Mouse (Mus musculus) cerebellum, adult 11-12 months (tissue): ENCODE results near the gene Rabep2.
"Not testable (repeated sequence)": the region's sequence is repeated elsewhere in the genome, so short reads cannot be mapped to it uniquely, and the experiment has no call there.

Experiments used
- DNase-seq: peaks from one replicate; pipeline ENCODE4 v3.0.0; 2022

Rabep2 gene

DNA sequence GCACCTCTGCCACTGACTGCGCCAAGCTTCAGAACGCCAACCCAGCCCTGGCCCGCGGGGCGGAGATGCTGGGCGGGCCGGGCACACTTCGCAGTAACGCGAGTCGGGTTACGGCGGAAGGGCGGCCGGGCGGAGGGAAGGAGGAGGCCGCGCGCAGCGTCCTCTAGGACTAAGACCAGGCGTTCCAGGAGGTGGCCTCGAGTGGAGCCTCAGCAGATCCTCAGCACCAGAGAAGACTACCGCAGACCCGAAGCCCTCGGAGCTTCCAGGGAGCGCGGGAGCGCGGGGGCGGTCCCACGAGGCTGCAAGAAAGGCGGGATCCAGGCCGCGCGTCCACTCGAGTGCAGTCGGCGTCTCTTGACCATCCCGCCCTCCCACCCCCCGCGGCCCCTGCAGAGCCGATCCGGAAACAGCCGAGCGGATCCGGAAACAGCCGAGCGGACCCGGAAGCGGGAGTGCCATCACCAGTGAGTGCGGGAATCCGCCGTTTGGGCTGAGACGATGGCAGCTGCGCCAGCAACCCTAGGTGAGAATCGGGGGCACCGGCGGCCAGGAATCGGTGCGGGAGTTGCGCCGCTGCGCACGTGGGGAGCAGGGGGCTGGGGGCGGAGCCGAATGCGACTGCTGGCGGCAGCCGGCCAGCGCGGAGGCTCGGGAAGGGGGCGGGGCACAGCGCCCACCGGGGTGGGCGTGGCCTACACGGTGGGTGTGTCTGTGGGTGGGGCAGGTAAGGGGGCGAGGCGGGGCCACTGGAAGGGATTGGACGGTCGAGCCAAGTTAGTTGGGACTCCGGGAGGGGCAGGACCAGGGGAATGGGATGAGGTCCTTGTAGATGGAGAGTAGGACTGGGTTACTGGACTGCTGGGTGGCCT, at the start of gene Rabep2:
Rabep2 (plus strand) TSS at position 129 of the 872 bp plus-strand sequence.
- DNase-seq, result peak; percentile 94

DNA sequence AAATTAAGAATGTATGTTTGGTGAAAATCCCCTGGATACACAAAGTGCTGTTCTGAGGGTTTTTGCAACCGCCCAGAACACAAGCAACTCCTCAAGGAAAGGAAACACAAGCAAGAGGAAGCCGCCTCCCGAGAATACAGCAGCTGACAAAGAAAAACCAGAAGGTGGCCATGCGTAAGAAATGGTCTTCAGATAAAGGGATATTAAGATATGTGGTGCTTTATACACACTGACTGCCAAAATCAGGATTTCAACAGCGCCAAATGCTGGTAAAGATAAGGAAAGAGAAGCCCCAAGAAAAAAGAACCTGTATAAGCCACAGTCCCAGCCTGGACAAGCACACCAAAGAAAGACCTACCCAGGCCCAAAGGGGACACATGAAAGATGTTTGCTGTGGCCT, 45.0 kb upstream of the Rabep2 start:
- no peak for DNase-seq

DNA sequence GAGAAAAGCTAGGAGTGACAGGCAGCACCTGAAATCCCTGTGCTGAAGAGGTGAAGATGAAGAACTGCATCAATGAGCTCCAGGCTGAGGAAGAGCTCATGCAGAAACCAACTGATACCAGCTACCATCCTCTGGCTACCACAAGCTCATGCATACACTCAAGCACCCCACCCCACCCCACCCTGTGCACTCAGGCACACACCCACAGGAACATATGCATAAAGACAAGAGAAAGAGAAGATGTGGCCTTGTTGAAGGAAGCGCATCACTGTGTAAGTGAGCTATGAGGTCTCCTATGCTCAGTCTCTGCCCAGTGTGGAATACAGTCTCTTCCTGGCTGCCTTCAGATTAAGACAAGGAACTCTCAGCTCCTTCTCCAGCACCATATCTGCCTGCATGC, 40.4 kb upstream of the Rabep2 start:
- DNase-seq, result no peak

DNA sequence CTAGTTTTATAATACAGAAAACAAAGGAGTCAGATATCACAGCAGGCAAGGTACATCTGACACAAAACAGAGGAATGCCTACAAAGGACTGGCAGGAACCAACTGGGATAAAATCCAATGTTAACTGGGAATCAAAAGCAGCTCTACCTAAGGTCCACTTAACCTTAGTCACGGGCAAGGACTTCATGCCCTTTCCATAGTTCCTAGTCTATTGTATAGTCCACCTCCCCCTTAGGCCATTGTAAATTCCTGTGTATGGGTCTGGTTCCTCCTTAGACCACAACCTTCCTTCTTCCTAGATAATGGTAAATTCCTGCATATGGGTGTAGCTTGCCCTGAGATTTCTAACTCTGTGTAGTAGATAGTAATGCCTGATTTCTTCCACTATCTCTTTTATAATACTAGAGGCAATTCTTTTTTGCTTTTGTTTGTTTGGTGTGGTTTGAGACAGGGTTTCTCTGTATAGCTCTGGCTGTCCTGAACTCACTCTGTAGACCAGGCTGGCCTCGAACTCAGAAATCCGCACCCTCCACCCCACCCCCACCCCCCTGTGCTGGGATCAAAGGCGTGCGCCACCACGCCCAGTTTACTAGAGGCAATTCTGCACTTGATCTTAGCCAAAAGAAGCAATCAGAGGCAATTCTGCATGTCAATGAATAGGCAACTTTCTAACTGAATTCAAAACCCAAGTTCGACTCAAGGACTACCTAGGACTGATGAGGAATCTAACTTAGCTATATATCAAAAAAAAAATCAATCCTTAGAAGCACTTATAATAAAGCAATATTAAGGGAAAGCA, 36.3 kb upstream of the Rabep2 start:
- not testable (repeated sequence) for DNase-seq

DNA sequence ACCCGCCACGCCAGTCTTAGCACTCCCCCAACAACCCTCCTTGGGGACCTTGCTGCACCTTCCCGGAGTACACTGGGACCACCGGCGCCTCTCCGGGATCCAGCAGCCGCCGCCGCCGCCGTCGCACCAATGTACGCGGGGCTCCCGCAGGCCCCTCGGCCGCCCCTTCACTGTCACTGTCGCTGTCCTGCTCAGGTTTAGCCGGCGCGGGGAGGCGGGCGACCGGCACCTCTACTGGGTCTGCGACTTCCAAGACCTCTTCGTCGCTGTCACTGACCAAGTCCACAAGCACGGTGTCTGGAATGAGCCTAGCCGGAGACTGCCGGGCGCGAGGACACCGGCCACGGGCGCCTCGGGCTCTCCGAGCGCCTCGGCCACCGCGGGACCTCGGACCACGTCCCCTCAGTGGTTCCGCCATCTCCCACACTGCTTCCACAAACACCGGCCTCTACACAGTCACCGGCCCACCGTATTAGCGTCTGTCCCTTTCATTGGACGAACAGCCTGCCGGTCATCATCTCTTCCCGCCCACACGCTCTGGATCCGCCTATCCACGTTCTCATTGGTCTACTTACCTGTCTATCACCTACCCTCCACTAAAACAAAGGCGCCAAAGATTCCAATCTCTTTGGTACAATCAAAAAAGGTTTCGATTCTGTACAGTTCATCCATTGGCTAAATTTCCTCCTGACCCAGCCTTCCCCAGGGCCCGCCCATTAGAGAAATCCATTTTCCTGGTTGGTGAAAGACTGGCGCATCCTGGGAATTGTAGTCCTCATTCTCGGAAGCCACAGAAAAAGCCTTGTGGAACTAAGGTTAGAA, 32.0 kb upstream of the Rabep2 start, which contains the start of gene Nfatc2ip:
Nfatc2ip (minus strand) TSS at position 440 of the 822 bp plus-strand sequence.
- DNase-seq, result peak; percentile 96

DNA sequence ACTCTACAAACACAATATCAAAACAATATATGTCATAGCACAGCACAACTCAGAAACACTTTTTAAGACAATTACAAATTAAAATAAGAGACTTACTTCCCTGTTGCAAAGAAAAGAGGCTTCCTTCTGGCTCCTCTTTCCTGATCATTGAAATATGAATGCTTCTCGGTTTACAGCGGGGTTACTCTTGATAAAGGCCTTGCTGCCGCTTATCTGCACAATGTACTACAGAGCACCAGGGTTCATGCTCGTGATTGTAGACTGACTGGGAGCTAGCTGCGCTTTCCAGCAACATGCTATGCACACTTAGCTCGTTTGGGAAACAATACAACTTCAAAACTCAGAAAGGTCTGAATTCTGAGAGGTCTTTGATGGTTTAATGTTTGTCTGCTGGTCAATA, 31.3 kb upstream of the Rabep2 start:
- no peak for DNase-seq

DNA sequence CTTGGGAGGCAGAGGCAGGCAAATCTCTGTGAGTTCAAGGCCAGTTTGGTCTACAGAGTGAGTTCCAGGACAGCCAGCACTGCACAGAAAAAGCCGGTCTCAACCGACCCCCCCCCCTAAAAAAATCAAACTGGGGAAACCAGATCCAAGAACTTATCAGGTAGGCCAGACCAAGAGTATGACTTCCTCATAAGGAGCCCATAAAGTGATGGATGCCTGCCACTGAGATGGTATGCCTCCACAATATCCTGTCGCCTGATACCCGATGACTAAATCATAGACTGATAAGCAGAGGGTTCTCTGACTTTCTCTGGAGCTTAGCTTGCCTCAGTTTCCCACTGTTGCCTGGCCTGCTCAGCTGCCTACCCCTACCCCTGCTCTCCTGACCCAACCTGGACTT, 30.7 kb upstream of the Rabep2 start:
- no peak for DNase-seq

DNA sequence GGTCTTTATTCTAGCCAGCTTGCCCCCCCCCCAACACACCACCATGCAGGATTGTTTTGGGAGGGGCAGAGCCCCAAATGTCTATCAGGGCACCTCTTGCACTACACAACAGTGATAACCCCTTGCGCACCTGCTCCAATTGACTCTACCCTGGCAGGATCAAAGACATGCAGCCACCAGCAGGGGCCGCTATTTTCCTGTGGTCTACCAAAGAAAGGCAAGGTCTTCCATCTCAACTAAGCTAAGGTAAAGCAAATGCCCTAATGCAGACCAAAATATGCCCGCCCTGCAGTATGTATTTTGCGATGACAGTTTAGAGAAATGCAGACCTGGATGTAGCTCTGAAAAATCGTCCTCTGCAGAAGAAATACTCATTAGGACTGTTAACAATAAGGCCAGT, 29.0 kb upstream of the Rabep2 start:
- peak; percentile 71 for DNase-seq

DNA sequence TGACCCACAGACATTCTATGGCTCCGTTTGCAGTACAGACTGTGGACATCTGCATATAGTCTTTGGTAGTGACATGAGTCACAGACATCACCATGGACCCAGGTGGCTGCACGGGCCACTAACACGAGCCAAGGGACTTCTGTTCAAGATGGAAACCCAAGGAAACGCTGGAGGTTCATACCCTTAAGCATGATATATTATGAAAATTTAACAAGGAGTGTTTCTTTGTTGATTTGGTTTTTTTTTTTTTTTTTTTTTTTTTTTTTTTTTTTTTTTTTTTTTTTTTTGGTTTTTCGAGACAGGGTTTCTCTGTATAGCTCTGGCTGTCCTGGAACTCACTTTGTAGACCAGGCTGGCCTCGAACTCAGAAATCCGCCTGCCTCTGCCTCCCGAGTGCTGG, 26.0 kb upstream of the Rabep2 start:
- not testable (repeated sequence) for DNase-seq

DNA sequence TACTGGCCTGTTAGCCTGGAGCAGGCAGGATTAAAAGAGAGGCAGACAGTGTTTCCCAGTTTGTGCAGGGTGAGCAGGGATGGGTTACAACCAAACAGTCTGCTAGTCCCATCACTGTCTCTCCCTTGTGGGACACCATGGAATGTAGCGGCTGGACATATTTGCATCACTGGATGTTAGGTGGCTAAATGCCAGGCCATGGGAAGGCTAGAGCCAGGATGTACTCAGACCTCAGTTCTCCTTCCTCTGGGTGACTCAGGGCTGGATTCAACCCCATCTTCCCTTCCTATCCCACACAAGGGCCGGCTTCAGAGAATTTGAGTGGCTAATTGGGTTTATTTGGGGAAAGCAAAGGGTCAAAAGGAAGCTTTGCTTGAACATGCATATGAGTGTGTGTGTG, 19.9 kb upstream of the Rabep2 start:
- no peak for DNase-seq

DNA sequence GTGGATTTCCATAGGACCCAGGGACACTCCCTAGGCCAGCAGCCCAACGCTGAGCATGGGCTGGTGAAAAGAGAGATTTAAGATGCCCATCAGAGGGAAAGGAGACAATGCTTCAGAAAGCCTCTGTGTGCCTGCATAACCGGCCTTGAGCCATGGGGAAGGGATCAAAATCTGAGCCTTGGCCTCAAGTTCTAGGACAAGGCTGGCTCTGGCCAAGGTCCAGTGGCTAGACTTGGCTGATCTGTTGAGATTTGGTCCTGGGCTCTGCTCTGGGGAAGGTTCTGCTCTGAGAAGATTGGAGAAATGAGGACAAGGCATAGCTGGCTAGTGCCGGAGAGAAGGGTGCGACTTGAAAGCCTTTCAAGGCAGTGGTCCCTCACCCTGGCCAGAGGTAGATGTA, 17.5 kb upstream of the Rabep2 start:
- no peak for DNase-seq

DNA sequence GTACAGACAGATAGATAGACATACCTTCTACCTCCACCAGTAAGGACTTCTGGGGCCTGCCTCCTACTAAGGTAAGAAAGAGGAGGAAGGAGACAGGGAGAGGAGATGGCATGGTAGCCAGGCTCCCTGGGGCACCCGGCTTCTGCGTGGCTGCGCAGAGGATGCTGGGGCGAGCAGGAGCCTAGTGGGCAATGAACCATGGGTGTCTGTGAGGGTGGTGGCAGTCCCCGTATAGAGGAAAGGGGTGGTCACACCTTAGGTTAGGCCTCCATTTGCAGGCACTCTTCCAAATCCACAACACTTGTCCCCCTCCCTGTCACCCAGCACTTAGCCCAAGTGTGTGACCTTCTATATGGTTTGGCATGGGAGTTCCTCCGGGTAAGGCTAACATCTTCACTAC, 13.8 kb upstream of the Rabep2 start, which contains the start of gene Cd19:
Cd19 (minus strand) TSS at position 165 of the 400 bp plus-strand sequence.
- DNase-seq, result no peak

DNA sequence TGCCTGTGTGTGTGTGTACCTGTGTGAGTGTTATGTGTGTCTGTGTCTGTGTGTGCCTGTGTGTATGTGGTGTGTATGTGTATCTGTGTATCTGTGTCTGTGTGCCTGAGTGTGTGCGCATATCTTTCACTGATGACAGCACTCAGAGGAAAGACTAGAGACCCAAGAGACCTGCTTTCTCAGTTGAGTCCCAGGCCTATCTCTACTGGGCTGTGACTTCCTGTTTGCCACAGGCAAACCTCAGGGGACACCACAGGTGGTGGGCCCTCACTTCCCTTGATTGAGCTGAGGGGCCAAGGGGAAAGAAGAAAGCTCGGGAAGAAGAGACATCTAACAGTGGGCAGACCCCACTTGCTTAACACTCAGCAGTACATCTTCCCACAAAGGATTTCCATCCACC, 11.9 kb upstream of the Rabep2 start:
- DNase-seq, result no peak

DNA sequence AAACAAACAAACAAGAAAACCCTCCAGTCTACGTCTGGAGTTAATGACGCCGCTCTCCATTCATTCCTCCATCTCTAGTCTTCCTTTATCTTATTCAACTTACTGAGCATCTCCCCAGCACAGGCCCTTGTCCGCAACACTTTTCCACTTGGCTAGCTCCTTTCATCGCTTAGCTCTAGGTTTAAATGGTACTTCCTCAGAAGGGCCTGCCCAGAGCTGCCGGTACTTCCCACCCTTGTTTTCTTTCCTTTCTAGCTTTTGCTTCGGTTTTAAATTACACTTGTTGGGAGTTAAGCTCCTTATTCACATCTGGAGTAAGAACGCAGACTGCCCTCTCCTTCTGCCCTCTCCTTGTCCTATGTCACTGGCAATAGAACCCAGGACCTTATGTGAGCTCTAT, 11.5 kb upstream of the Rabep2 start:
- no peak for DNase-seq

DNA sequence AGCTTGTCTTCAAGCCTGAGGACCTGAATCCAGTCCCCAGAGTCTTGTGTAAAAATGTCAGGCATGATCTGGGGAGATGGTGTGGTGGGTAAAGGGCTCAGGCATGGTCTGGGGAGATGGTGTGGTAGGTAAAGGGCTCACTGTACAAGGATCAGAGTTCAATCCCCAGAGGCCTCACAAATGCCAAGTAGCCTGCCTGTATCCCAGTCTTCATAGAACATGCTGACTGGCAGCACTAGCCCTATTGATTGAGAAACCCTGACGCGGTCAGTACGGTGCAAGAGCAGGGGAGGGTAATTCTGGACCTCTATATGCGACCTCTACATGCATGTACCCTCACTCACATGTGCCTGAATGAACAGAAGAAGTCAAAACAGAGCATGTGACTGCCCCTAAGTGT, 11.0 kb upstream of the Rabep2 start:
- no peak for DNase-seq

DNA sequence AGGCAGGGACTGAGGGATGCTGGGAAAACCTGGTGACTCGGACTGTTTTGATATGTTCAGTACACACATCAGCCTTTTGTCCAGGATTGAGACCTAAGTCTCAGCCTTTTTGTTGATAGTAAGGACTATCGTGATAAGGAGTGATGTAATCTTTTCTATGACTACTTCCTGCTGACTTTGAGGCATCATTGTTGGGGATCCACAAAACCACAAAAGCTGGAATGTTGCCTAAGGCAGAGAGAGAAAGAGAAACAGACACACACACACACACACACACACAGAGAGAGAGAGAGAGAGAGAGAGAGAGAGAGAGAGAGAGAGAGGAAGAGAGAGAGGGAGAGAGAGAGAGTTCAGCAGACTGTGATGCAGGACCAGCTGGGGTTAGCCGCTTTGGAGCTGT, 10.1 kb upstream of the Rabep2 start:
- DNase-seq, result no peak

DNA sequence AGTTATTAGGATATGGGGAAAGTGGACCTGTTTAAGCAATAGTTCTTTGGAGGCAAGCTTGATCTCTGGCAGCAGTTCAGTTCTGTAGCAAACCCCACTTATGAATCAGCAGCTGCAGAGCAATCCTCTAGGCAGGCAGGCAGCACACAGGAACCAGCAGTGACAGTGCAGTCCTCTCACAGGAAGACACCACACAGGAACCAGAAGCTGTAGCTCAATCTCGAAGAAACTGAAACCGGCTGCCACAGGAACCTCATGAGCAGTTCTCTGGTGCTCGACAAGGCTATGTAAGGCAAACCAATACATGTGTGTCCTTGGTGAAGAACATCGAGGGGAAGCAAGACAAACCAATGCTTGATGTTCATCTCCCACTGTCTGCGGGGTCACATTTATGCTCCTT, 6.8 kb upstream of the Rabep2 start:
- no peak for DNase-seq

DNA sequence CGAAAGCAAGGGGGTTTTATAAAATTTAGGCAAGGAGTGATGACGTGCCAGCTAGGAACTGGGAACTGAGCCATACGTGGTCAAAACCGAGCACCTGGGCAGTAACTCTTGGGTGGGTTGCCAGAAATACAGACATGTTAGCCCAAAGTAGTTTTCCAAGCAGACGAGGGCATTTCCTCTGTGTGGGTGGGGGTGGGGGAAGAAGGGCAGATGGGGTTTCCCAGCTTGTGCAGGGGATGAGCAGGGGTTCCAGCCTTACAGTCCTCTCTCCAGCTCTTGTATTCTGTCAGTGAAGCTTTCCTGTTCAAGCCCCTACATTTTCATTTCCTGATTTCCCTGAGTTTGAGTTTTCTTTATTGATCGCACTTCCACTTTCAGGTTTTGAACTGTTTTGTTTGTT, 4.4 kb upstream of the Rabep2 start:
- DNase-seq, result no peak

DNA sequence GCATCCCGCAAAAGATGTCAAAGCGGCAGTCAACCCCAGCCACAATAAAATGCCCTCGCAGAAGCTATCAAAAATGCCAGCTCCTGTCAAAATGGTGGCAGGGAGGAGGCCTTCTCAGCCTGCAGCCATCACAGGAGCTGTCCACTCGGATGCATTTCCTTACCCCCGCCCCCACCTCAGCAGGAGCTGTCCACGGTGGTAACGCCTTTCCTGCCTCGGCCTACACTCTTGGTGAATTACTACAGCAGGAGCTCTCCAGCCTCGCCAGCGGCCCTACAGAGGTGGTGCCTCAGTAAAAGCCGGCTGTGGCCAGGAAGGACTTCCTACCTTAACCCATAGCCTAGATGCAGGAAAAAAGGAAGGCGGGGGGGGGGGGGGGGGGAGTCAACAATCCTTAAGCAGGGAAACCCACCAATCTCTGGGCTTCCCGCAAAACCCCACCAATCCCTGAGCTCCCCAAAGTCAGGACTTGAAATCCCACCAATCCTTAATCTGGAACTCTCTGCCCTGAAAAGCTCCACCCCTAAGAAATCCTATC, 1.2 kb upstream of the Rabep2 start:
- peak; percentile 34 for DNase-seq

DNA sequence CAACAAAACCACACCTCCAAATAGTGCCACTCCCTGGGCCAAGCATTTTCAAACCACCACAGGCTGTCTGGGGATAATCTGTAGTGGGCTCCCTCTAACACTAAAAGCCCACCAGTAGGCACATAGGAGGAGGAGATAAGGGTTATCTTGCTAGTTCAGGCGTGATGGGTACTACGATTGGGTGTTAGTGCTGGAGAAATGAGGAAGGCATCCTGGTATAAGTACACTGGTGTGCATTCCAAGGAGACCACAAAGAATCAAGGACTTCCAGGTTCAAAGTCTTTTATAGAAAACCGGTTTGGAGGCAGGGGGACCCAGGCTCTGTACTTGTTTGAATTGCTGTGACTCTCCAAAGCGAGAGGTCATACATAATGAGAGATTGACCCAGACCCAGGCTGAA, 405 bp upstream of the Rabep2 start:
- DNase-seq, result peak; percentile 19

DNA sequence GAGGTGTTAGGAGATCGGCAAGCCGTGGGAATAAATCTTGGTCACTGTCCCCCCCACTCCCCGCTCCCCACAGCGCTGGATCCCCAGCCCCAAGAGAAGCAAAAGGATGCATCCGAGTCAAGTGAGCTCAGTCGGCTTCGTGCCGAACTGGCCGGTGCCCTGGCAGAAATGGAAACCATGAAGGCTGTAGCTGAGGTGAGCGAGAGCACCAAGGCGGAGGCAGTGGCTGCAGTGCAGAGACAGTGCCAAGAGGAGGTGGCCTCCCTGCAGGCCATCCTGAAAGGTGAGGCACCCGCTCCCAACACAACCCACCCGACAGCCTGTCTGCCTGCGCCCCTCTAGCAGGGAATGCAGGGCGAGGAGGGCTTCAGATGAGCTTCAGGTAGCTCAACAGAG, 942 bp downstream of the Rabep2 start:
- no peak for DNase-seq

DNA sequence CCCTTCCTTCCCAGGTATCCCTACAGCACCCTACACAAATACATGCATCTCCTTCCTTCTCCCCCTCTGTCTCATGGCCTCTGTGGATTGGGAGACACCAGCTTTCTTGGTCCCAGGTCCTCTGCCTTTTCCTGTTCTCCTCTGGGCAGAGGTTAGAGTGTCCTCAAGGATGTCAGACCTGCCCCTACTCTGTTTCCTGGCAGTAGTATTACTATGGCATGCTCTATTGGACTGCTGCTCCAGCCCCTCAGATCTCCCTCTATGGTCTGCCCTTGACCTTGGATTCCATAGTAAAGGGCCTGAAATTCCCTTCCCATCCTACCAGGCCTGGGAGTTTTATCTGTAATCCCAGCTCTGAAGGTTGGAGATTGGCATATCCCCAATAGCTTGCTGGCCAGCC, 1.6 kb downstream of the Rabep2 start:
- no peak for DNase-seq

DNA sequence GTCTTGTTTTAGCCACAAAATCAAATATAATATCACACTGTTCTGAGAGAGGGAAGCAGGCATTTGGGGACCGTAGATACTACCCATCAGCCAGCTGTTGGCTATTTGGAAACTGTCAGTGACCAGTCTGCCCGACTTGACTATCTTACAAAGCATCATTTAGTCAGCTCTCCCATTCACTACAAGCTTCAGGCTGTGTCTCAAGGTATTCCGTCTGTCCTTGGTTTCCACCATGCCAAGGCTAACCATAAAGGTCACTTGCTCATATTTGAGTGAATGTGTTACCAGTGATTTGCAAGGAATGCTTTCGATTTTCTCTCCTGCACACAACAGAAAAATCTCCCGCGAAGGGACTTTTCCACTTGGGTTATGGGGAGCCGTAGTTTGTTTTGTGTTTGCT, 6.2 kb downstream of the Rabep2 start:
- no peak for DNase-seq
